Mouse (Mus musculus) layer of hippocampus, adult 2 months (tissue): Measurements from ENCODE around the gene Grin1. TPM values are rescaled to one million over a fixed set of nuclear protein-coding genes. Genes with fewer than 3 reads are reported as not detected.

ENCODE experiments used
- DNase-seq, 2 experiments: peaks; one replicate each; pipeline ENCODE4 v3.0.0; 2022; ENCODE audit warnings: low spot score in 2 of 2
- H3K27ac ChIP-seq: fragments of 200-600 bp; 2 replicates; pipeline ENCODE4 v1.8.1; 2022
- H3K4me3 ChIP-seq: fragments of 200-600 bp; 2 replicates; pipeline ENCODE4 v1.8.1; 2022; ENCODE audit warnings: mild to moderate bottlenecking
- CTCF ChIP-seq: fragments of 200-600 bp; conservative IDR thresholded peaks from 2 replicates; pipeline ENCODE4 v1.8.1; 2022; ENCODE audit warnings: antibody characterized with exemption, mild to moderate bottlenecking, moderate library complexity
- long read RNA-seq, 2 experiments: library from polyadenylated mRNA; stranded (forward); transcript quantifications; one replicate each; pipeline ENCODE4 v2.0.0; 2021; ENCODE audit warnings: borderline mapping rate in 2 of 2
- total RNA-seq, 2 experiments: library from RNA; stranded (reverse); gene quantifications; 2 replicates each; pipeline ENCODE4 v1.2.3; 2021

Grin1 gene
- 100 to 1,000 TPM; 443 to 449 TPM for total RNA-seq
- long read RNA-seq, experiment 1, full-length matches to known transcripts: 336 of 504 reads
- long read RNA-seq, experiment 1, partial matches to known transcripts: 54 of 504 reads
- long read RNA-seq, experiment 1, other reads (novel, unspliced or antisense): 114 of 504 reads
- long read RNA-seq, experiment 2, full-length matches to known transcripts: 459 of 643 reads
- long read RNA-seq, experiment 2, partial matches to known transcripts: 59 of 643 reads
- long read RNA-seq, experiment 2, other reads (novel, unspliced or antisense): 125 of 643 reads

DNA sequence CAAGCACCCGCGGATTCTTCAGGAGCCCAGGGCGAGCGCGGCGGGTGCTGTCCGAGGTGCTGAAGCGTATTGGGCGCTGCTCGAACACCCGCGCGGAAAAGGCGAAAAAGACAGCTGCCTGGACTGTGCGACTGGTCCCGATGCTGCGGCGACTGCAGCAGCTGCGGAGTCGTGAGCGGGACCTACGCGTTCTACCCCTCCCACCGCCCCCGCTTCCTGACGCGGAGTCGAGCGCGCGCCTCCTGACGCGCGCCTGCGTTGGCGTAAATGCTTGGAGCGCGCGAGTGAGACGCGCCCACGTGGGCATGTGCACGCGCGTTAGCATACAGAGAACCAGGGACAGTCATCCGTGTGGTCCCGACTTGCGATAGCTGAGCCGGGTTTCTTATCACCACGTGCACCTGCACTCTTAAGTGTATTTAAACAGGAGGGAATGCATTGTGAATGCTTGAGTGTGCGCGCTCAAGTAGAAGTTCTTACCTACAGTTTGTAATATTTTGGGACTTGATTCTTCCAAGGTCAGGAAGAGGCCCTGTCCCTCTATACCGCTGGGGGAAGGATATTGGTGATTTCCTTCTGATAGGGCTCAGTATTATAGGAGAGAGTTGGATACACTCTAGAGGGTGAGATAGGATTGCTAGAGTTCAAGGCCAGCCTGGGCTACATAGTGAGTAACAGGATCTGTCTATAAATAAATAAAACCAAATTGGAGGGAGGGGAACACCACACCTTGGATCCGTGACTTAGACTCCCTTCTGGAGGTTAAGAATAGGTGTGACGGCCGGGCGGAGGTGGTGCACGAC is at the start of gene Grin1:
Gene Grin1 (minus strand): TSS at position 217 of the 803 bp plus-strand sequence.
- no peak for TF ChIP-seq CTCF
- Histone ChIP-seq H3K4me3 (peak within 1 kb of the TSS; percentile 86), H3K27ac (peak within 1 kb of the TSS; percentile 99)
- DNase-seq: peak; percentile 89 to 91

- H3K27ac ChIP-seq: peak within 1 kb of the TSS; percentile 76
- peak; percentile 41 to 65 for DNase-seq
- TF ChIP-seq CTCF: no peak
- H3K4me3 ChIP-seq: peak within 1 kb of the TSS; percentile 78
Measured at GRCm38 (mm10) chr2:25365091-25365761, 46.2 kb upstream of the Grin1 start, which contains the start of gene Uap1l1. Gene Uap1l1, minus strand, starts transcription at chr2:25365682.

DNA sequence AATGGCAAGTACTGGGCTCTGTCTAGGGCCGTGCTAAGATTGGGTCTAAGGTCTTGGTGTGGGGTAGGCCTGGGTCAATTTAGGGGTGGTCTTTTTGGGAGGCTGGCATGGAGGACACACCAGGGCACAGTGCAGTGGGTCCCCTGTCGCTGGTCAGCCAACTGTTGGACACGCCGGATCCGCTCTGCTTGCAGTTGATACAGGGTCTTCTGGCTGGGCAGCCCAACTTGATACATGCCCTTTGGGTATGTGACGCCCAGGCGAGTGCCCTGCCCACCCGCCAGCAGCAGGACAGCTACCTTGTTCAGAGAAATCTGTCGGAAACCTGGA is 45.7 kb upstream of the Grin1 start:
- Histone ChIP-seq H3K4me3 (peak overlapping the region; percentile 78), H3K27ac (0 out of 2 replicates have a peak overlapping the region, but pooled peaks have one; percentile 76)
- no peak for TF ChIP-seq CTCF
- DNase-seq: no peak

GRCm38 (mm10) chr2:25364313-25364712 is 45.3 kb upstream of the Grin1 start:
- Histone ChIP-seq H3K4me3 (no peak overlapping the region), H3K27ac (no peak overlapping the region)
- TF ChIP-seq CTCF: no peak
- no peak for DNase-seq

DNA sequence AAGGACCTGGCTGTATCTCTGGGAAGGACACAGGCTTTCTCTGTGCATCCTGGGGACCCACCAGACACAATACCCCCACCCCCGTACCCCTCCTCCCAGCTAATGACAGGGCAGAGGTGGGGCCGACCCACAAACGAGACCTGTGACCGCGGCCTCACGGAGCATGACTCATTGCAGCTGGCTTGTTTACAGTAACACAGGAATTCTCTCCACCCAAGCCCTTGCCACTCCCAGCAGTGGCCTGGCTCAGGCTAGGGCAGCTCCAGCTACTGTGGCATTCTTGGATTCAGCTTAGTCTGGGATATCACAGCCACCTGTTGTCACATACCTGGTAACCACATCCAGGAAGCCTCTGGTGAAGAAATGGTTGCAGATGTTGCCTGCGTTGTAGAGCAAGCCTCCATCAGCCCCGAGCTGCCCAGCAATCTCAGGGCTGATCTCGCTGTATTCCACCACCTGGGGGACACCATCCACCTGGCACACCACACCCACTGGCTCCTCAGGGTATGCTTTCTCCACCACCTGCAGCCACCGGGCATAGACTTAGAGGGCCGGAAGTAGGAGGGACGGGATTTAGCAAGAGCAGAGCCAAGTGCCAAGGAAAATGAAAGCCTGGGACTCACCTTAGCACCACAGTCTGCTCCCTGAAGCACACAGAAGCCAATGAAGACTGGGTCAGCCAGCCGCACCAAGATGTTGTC is 44.6 kb upstream of the Grin1 start:
- no peak for DNase-seq
- Histone ChIP-seq H3K27ac (no peak overlapping the region), H3K4me3 (no peak overlapping the region)
- TF ChIP-seq CTCF: no peak

DNA sequence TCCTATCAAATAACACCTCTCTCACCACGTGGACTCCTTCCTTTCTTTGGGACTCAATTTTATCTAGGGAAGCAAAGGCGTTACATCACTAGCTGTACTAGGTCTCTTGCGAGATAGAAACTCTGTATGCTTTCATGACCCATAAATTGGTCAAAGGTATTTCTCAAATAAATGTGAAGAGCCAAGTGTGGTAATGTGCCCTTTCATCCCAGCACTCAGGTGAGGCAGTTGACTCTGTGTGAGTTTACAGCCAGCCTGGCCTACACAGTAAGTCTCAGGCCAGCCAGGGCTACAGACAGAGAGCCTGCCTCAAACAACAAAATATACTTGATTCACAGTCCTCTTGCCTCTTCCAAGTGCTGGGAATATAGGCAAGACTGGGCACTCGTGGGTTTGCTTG is 40.9 kb upstream of the Grin1 start:
- TF ChIP-seq CTCF: no peak
- DNase-seq: no peak
- Histone ChIP-seq H3K27ac (no peak overlapping the region), H3K4me3 (no peak overlapping the region)

DNA sequence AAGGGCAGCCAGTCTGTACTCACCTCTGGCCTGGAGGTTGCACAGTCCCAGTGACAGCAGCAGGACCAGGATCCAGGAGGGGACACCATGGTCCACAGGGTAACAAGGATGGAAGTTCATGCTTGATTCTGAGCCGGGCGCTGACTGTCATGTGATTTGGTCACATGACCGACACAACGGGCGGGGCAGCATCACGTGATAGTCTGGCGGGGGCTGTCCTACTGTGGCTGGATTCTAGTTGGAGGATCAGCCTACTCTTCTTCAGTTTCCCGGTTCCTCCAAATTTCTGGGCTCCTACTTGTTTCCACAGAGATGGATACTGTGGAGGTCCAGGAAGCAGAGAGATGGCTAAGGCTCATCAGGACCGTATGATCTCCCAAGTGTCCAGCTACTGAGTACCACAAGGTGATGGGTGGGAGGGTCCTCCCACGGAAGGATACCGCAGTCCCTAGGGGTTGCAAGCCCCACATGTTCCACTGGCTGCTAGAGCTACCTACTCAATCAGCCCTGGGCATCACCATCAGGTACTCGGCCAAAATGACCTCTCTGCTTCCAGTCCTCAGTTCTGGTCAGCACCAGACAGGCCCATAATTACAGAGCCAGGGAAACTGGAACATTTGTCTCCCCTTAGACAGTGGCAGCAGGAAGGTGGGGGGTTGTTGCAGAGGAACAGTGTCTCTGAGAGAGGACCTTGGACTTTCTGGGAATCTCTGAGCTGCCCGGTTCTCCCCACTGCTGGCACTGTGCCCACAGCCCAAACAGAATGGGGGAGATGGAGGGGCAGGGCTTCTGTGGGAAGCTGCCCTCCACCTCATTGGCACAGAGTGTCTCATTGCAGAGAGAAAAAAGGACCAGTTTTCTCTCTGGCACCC is 37.5 kb upstream of the Grin1 start, which contains the start of gene Dpp7:
Gene Dpp7 (minus strand): TSS at position 152 of the 872 bp plus-strand sequence.
- peak within 1 kb of the TSS; percentile 76 for H3K4me3 ChIP-seq
- TF ChIP-seq CTCF: no peak
- DNase-seq: peak; percentile 82 to 87
- peak within 1 kb of the TSS; percentile 72 for H3K27ac ChIP-seq

GRCm38 (mm10) chr2:25355419-25356066 is 36.6 kb upstream of the Grin1 start:
- Histone ChIP-seq H3K27ac (peak overlapping the region; percentile 72; the same call in 1 of the 2 replicates), H3K4me3 (peak overlapping the region; percentile 76)
- no peak for DNase-seq
- no peak for TF ChIP-seq CTCF

DNA sequence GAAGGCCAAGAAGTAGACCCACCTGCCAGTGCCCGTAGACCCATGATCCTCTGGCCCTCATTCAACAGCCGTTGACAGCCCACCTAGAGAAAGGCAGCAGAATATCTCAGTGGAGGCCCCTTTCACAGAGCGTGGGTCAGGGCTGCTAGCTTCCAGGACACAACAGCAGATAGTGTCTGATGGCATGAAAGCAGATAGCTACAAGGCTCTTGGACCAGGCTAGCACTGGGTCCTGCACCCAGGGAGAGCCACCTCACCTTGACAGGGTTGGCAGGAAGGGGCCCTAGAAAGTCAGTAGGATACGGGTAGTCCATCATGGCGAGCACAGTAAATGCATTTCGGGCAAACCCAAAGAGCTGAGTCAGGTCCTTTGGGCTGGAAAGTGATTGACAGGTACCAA is 35.2 kb upstream of the Grin1 start:
- no peak overlapping the region for H3K27ac ChIP-seq
- TF ChIP-seq CTCF: no peak
- no peak for DNase-seq
- H3K4me3 ChIP-seq: no peak overlapping the region

- Histone ChIP-seq H3K4me3 (no peak overlapping the region), H3K27ac (no peak overlapping the region)
- no peak for TF ChIP-seq CTCF
- DNase-seq: no peak
Measured at GRCm38 (mm10) chr2:25350701-25351100, 31.7 kb upstream of the Grin1 start.

DNA sequence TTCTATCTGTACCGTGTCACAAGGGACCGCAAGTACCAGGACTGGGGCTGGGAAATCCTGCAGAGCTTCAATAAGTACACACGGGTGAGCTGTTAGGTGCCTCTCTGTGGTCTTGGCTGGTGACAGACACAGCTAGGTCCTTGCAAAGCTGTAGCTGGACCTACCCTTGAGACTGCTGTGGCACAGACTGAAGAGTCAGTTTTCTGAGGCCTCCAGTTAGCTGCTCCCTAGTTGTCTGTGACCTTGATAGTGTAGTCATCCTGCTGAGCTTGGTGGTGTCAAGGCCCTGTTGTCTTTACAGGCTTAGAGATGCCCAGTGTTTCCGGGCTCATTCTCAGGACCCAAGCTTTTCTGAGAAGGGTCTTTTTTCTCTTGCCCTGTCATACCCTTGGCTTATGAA is 30.5 kb upstream of the Grin1 start:
- no peak overlapping the region for H3K27ac ChIP-seq
- H3K4me3 ChIP-seq: no peak overlapping the region
- no peak for DNase-seq
- no peak for TF ChIP-seq CTCF

GRCm38 (mm10) chr2:25348162-25348561 is 29.2 kb upstream of the Grin1 start:
- no peak for TF ChIP-seq CTCF
- DNase-seq: no peak
- no peak overlapping the region for H3K27ac ChIP-seq
- no peak overlapping the region for H3K4me3 ChIP-seq
